Mouse (Mus musculus) neural tube, embryonic 13.5 days (tissue): ENCODE results near the gene Upf3b. TPM values are rescaled to one million over a fixed set of nuclear protein-coding genes. Genes with fewer than 3 reads are reported as not detected.
"Not testable (repeated sequence)": the region's sequence is repeated elsewhere in the genome, so short reads cannot be mapped to it uniquely, and the experiment has no call there.

Experiments used
- ATAC-seq: fragments of 200-750 bp; cut with Nextera tagmentation; 2 replicates; pipeline ENCODE4 v1.8.0; 2017; ENCODE audit warnings: low read depth, mild to moderate bottlenecking, moderate TSS enrichment, moderate library complexity
- H3K27ac ChIP-seq: fragments of 300-500 bp; sonication (generic); replicated peaks from 2 replicates; pipeline ENCODE4 v1.5.1; 2015; ENCODE audit warnings: moderate library complexity, mild to moderate bottlenecking, inconsistent platforms
- H3K27me3 ChIP-seq: fragments of 300-500 bp; sonication (generic); 2 replicates; pipeline ENCODE4 v1.6.1; 2015; ENCODE audit warnings: mild to moderate bottlenecking, inconsistent platforms
- H3K36me3 ChIP-seq: fragments of 300-500 bp; sonication (generic); 2 replicates; pipeline ENCODE4 v1.6.1; 2015; ENCODE audit warnings: mild to moderate bottlenecking, inconsistent platforms
- H3K4me1 ChIP-seq: fragments of 300-500 bp; sonication (generic); replicated peaks from 2 replicates; pipeline ENCODE4 v1.6.1; 2015; ENCODE audit warnings: inconsistent platforms
- H3K4me2 ChIP-seq: fragments of 300-500 bp; sonication (generic); 2 replicates; pipeline ENCODE4 v1.6.1; 2015; ENCODE audit warnings: inconsistent platforms, mild to moderate bottlenecking, moderate library complexity
- H3K4me3 ChIP-seq: fragments of 300-500 bp; sonication (generic); 2 replicates; pipeline ENCODE4 v1.5.1; 2015; ENCODE audit warnings: mild to moderate bottlenecking, inconsistent platforms
- H3K9ac ChIP-seq: fragments of 300-500 bp; sonication (generic); 2 replicates; pipeline ENCODE4 v1.6.1; 2015; ENCODE audit warnings: moderate library complexity, mild to moderate bottlenecking, inconsistent platforms
- H3K9me3 ChIP-seq: fragments of 300-500 bp; sonication (generic); 2 replicates; pipeline ENCODE4 v1.6.1; 2016; ENCODE audit warnings: inconsistent platforms
- WGBS: fragments of 180-500 bp; shearing (Covaris S2); methylation state at CpG from one replicate; pipeline ENCODE4 v1.1.7; 2015; 5-methylcytosine and 5-hydroxymethylcytosine counted together
- polyA plus RNA-seq: library from polyadenylated mRNA; unstranded; fragments of >200 nt; fragmentation: Nextera tagmentation; extraction: Ambion mirVana; gene quantifications from 2 replicates; pipeline ENCODE4 v1.2.1, GENCODE M21; 2015

The Upf3b gene
- polyA plus RNA-seq, 1 experiment from 2014 or later: 33.6 TPM

DNA sequence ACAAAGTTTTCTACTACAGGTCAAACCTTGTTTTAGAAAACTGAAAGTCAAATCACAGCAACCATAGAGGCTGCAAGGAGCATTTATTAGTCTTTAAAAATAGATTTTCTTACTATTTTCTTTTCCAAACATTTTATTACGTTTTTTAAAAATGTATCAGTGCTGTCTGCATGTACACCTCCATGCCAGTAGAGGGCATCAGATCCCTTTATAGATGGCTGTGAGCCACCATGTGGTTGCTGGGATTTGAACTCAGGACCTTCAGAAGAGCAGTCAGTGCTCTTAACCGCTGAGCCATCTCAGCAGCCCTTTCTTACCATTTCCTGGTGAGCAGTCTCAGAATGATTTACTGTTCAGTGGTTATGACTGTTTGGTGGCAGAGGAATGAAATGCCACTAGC lies 6.3 kb downstream of the Upf3b start:
- no peak overlapping the region for H3K4me2 ChIP-seq
- H3K4me3 ChIP-seq: no peak overlapping the region
- no peak overlapping the region for H3K9ac ChIP-seq
- H3K27ac ChIP-seq: no peak overlapping the region
- no peaks in the 10 kb centered on the region for H3K27me3 ChIP-seq
- H3K4me1 ChIP-seq: peaks cover 3% of the 10 kb centered on the region; the same call in 1 of the 2 replicates
- no peaks in the 10 kb centered on the region for H3K9me3 ChIP-seq
- no peak for ATAC-seq
- peaks cover 16% of the 10 kb centered on the region; the same call in 1 of the 2 replicates for H3K36me3 ChIP-seq
- WGBS: 78% methylated on average over 2 of the region's 2 CpGs

DNA sequence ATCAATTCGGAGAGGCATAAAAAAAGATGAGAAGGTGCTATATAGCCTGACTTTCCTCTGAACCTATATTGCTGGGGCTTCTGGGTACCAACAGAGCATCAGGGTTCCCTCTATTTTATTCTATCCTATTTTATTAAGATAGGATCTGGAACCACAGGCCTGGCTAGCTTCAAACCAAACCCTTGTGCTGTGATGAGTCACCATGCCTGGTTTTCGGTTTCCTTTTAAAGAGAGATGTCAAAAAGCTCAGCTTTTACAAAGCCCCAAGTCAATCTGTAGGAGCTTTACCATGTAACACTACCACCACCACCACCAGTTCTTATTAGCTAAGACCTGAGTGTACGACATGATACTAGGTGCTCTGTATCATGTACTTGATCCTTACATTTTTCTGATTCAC lies 11.4 kb downstream of the Upf3b start:
- H3K36me3 ChIP-seq: peaks cover 36% of the 10 kb centered on the region

DNA sequence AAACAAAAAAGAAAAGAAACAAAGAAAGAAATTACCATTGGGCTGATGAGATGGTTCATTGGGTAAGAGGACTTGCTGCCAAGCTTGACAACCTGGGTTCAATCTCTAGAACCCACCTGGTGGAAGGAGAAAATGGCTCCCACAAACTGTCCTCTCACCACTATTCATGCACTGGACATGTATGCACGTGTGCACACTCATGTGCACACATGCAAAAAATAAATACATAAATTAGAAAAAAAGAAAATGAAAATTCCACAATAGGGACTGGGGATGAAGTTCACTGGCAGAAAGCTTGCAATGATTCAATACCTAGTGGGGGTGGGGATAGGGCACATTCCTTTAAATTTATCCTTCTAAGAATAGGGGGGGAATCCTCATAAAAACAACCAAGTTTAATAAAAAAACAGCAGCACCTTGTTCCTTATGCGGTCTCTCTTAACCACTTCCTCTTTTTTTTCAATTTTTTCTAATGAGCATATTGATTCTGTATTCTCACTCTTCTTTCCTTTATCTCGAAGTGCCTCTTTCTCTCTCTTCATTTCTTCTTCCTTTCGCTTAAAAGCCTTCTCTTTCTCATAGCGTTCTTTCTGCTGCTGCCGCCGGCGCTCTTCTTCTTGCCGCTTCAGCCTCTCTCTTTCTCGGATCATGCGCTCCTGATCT lies 14.9 kb downstream of the Upf3b start:
- Histone ChIP-seq H3K27me3 (no peaks in the 10 kb centered on the region), H3K4me2 (no peak overlapping the region), H3K9me3 (no peaks in the 10 kb centered on the region), H3K36me3 (peaks cover 36% of the 10 kb centered on the region), H3K27ac (no peak overlapping the region), H3K9ac (no peak overlapping the region), H3K4me1 (no peaks in the 10 kb centered on the region), H3K4me3 (no peak overlapping the region)
- 93% methylated on average over 11 of the region's 11 CpGs for WGBS
- ATAC-seq: no peak

More for the DNA sequence above, 11.4 kb downstream of the Upf3b start:
- Histone ChIP-seq H3K27me3 (no peaks in the 10 kb centered on the region), H3K4me1 (no peaks in the 10 kb centered on the region), H3K4me2 (no peak overlapping the region), H3K9ac (no peak overlapping the region), H3K27ac (no peak overlapping the region), H3K4me3 (no peak overlapping the region), H3K9me3 (no peaks in the 10 kb centered on the region)
- whole genome bisulfite sequencing: 92% methylated on average over 3 of the region's 3 CpGs
- ATAC-seq: no peak

DNA sequence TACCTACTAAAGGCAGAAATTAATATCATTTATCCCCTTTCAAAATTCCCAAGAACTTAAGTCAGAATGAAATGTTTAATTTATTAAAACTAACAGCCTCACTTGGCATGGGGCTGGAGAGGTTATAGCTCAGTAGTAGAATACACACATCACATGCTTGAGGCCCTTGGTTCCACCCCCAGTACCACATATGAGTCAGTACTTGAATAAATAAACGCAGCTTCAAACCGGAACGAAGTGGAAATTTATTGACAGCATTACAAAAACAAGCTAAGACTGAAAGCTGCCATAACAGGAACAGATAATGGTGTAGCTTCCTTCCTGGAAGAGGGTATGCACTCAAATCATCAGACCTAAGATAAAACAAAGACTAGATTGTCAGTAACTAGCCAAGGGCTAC lies 18.7 kb downstream of the Upf3b start:
- no peak overlapping the region for H3K4me3 ChIP-seq
- ATAC-seq: no peak
- no peaks in the 10 kb centered on the region for H3K4me1 ChIP-seq
- no peak overlapping the region for H3K27ac ChIP-seq
- WGBS: 89% methylated on average over 3 of the region's 3 CpGs
- H3K9me3 ChIP-seq: no peaks in the 10 kb centered on the region
- no peak overlapping the region for H3K9ac ChIP-seq
- no peak overlapping the region for H3K4me2 ChIP-seq
- H3K27me3 ChIP-seq: no peaks in the 10 kb centered on the region
- H3K36me3 ChIP-seq: peaks cover 16% of the 10 kb centered on the region

DNA sequence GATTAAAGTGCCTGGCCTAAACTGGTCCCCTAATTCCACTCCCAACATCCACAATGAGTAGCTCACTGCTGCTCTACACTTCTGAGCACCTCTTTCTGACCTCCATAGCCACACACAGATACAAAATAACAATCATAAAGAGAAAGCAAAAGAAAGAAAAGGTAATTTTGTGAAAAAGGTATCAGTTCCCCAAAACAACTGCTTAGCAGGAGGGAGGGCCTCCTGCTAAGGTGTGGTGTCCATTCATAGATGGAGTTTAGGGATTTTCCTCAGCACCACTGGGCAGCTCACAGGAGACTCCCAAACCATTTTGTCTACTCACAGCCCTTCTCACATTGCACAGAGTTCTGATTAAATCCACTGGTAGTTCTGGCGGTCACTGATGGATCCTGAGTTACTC lies 21.3 kb downstream of the Upf3b start:
- Histone ChIP-seq H3K36me3 (peaks cover 9% of the 10 kb centered on the region), H3K4me2 (no peak overlapping the region), H3K9ac (no peak overlapping the region), H3K27me3 (no peaks in the 10 kb centered on the region), H3K27ac (no peak overlapping the region), H3K9me3 (no peaks in the 10 kb centered on the region), H3K4me3 (no peak overlapping the region), H3K4me1 (no peaks in the 10 kb centered on the region)
- 76% methylated on average over 1 of the region's 1 CpGs for WGBS
- no peak for ATAC-seq

DNA sequence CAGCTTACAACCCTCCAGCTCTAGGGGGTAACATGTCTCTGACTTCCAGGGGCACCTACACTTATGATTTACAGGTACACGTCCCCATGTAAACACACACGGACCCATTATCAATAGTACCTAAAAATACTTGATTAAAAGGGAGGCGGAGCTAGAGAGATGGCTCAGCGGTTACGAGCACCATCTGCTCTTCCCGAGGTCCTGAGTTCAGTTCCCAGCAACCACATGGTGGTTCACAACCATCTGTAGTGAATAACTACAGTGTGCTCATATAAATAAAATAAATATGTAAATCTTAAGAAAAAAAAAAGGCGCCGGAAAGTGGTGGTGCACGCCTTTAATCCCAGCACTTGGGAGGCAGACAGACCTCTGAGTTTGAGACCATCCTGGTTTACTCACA lies 24.5 kb downstream of the Upf3b start:
- 27% methylated on average over 9 of the region's 9 CpGs for WGBS
- no peaks in the 10 kb centered on the region for H3K27me3 ChIP-seq
- H3K27ac ChIP-seq: peak overlapping the region; percentile 89
- peak overlapping the region; percentile 56 for H3K4me3 ChIP-seq
- ATAC-seq: peak; percentile 57; the same call in 1 of the 2 replicates
- no peaks in the 10 kb centered on the region for H3K9me3 ChIP-seq
- H3K4me1 ChIP-seq: peaks cover 11% of the 10 kb centered on the region
- H3K36me3 ChIP-seq: peaks cover 13% of the 10 kb centered on the region
- no peak overlapping the region for H3K9ac ChIP-seq
- peak overlapping the region; percentile 76 for H3K4me2 ChIP-seq

DNA sequence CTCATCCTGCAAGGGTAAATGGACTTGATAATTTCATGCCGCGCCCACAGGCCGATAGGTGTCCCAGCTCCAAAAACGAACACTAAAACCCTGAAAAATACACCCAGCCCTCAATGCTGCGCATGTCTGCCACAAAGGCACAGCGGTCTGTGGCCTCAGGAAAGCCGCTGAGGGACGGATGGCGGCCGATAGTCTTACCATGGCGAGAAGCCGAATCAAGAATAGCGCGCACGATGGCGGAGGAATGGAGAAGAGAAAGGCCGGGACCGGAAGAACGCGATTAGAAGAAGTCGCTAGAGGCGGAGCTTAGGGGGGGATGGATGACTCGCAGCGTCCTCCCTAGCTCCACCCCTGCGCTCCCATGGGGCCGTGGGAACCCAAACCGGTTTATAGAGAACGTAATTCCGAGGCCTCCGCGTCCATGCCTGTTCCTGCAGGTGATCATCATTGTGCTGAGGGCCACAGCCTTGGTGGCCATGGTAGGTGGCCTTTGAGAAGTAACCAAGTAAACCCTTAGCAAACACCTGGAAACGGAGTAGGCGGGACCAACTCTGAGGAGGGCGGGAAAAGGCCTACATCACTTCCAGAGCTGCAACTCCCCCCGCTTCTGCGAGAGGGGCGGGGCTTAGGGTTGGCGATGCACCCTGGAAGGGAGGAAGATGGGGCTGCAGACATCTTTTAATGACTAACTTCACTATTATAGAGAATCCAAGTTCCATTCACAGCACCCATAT lies 25.0 kb downstream of the Upf3b start, which contains the start of gene Rpl39:
Gene Rpl39 (minus strand): TSS at position 476 of the 734 bp plus-strand sequence.
- peak within 1 kb of the TSS; percentile 81 for H3K9ac ChIP-seq
- 17% methylated on average over 38 of the region's 38 CpGs for WGBS

DNA sequence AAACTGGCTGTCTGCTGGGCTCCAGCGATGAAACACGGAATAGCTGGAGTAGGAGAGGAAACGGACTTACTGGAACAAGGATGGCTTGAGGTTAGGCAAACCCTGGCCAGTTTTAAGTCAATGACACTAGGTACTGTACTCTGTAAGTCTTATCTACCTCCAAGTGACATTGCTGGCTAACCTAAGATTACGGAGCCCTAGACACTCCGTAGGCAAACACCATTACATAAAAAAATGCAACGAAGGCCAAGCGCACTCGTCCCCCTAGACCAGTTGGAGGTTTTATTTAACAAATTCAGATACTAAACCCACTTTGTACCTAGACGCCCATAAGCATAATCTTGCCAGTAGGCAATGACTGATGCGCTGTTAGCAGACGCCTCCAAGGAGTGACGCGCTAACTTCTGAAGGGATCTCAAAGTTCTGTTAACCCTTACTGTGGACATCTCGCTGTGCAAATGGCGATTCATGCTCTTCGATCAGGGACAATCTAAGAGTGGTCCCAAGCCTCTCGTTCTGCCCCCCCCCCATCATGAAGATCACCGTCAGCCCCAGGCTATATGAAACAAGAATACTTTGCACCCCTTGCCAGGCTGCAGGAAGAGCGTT lies 25.7 kb downstream of the Upf3b start:
- 17% methylated on average over 19 of the region's 19 CpGs for WGBS
- H3K27me3 ChIP-seq: no peaks in the 10 kb centered on the region
- ATAC-seq: peak; percentile 38; the same call in 1 of the 2 replicates

More for the DNA sequence above, 25.0 kb downstream of the Upf3b start, which contains the start of gene Rpl39:
- H3K27ac ChIP-seq: peak within 1 kb of the TSS; percentile 89
- H3K4me2 ChIP-seq: peak within 1 kb of the TSS; percentile 76
- H3K27me3 ChIP-seq: no peaks in the 10 kb centered on the region
- peaks cover 11% of the 10 kb centered on the region for H3K4me1 ChIP-seq
- ATAC-seq: peak; percentile 95
- peaks cover 13% of the 10 kb centered on the region for H3K36me3 ChIP-seq
- peak within 1 kb of the TSS; percentile 56 for H3K4me3 ChIP-seq
- no peaks in the 10 kb centered on the region for H3K9me3 ChIP-seq

DNA sequence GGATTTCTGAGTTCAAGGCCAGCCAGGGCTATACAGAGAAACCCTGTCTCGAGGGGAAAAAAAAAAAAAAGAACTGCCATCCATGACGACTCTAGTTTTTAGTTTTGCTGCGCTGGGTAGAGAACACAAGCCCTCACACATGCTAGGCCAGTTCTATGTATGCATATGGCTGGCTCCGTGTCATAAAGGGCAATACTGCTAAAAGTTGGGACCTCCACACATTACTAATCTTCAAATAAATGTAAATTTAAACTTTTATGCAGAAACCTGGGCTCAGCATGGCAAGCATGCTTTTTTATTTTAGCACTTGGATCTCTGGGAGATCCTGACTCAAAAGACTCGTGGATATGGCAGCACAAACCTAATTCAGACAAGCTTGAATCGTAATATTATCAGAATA lies 28.9 kb downstream of the Upf3b start:
- no peak for ATAC-seq
- Histone ChIP-seq H3K4me3 (no peak overlapping the region), H3K36me3 (peaks cover 13% of the 10 kb centered on the region), H3K4me1 (peaks cover 11% of the 10 kb centered on the region), H3K27ac (no peak overlapping the region), H3K9ac (no peak overlapping the region), H3K9me3 (no peaks in the 10 kb centered on the region), H3K27me3 (no peaks in the 10 kb centered on the region), H3K4me2 (no peak overlapping the region)
- WGBS: 62% methylated on average over 6 of the region's 6 CpGs

More for the DNA sequence above, 25.7 kb downstream of the Upf3b start:
- peak overlapping the region; percentile 56 for H3K4me3 ChIP-seq
- no peaks in the 10 kb centered on the region for H3K9me3 ChIP-seq
- peaks cover 13% of the 10 kb centered on the region for H3K36me3 ChIP-seq
- peak overlapping the region; percentile 76 for H3K4me2 ChIP-seq
- peak overlapping the region; percentile 81 for H3K9ac ChIP-seq
- peak overlapping the region; percentile 89 for H3K27ac ChIP-seq
- peaks cover 11% of the 10 kb centered on the region for H3K4me1 ChIP-seq

DNA sequence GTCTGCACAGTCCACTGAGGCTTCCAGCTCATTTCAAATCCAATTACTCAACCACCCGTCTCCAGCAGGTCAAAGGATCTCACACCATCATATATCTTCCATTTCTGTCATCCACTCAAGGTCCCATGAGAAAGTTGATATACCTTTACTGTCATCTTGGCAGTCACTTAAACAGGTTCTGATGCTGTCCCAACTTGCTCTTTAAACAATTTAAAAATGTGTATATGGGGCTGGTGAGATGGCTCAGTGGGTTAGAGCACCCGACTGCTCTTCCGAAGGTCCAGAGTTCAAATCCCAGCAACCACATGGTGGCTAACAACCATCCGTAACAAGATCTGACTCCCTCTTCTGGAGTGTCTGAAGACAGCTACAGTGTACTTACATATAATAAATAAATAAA lies 29.8 kb downstream of the Upf3b start:
- not testable (repeated sequence) for H3K4me2 ChIP-seq, H3K9me3 ChIP-seq, H3K9ac ChIP-seq, ATAC-seq, H3K27me3 ChIP-seq, H3K27ac ChIP-seq, H3K4me3 ChIP-seq
- WGBS: 66% methylated on average over 4 of the region's 4 CpGs
- Histone ChIP-seq H3K4me1 (peaks cover 11% of the 10 kb centered on the region), H3K36me3 (peaks cover 13% of the 10 kb centered on the region)

DNA sequence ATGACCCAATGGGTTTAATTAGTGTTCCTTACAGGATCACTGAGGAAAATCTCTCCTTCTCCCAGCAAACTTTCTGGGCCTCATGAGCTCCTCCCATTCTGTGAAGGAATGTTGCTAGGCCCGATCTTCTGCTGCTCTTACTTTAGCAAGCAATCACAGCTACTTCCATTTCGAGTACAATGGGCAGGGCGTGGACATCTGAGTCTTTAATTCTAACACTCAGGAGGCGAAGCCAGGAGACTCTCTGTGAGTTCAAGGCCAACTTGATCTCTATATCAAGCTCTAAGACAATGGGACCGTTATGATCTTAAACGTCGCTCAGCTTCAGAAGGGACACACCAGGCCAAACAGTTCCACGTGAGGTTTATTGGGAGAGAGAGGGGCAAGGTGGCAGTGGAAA lies 33.5 kb downstream of the Upf3b start:
- H3K4me1 ChIP-seq: no peaks in the 10 kb centered on the region
- no peaks in the 10 kb centered on the region for H3K27me3 ChIP-seq
- peaks cover 3% of the 10 kb centered on the region for H3K36me3 ChIP-seq
- no peak overlapping the region for H3K9ac ChIP-seq
- H3K4me3 ChIP-seq: no peak overlapping the region
- H3K9me3 ChIP-seq: no peaks in the 10 kb centered on the region
- H3K4me2 ChIP-seq: no peak overlapping the region
- WGBS: 80% methylated on average over 8 of the region's 8 CpGs
- ATAC-seq: no peak
- no peak overlapping the region for H3K27ac ChIP-seq

DNA sequence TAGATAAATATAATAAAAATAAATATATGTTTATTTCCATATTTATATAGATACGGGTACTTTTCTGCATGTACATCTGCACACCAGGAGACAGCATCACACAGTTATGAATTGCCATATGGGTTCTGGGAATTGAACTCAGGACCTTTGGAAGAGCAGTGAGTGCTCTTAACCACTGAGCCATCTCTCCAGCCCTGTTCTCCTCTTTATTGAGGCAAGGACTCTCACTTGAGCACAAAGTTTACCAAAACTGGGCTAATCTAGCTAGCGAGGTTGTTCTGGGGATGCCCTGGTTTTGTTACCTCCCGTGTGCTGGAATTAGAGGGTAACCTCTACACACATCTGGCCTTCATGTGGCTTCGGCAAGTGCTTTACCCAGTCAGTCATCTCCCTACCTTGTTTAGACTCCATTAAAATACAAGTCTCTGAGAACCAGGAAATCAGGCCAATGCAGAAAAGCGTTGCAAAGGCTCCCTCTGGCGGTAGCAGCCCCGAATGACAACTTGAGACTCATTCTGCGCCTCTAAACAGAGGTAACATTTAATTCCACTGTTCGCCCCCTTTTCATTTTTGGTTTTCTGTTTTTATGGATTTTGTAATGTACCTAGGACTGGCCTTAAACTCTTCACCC lies 35.7 kb downstream of the Upf3b start:
- no peak for ATAC-seq
- no peak overlapping the region for H3K27ac ChIP-seq
- 38% methylated on average over 9 of the region's 9 CpGs for WGBS
- no peaks in the 10 kb centered on the region for H3K27me3 ChIP-seq
- H3K36me3 ChIP-seq: no peaks in the 10 kb centered on the region
- H3K4me1 ChIP-seq: no peaks in the 10 kb centered on the region
- no peaks in the 10 kb centered on the region for H3K9me3 ChIP-seq
- no peak overlapping the region for H3K4me3 ChIP-seq
- no peak overlapping the region for H3K9ac ChIP-seq
- H3K4me2 ChIP-seq: no peak overlapping the region
